Mouse (Mus musculus): ENCODE measurements around the gene Galnt3. TPM values are rescaled to one million over a fixed set of nuclear protein-coding genes. Genes with fewer than 3 reads are reported as not detected.

Galnt3 gene
- total RNA-seq, 2 experiments from 2014 or later, result 9.1 to 13.0 TPM

GRCm38 (mm10) chr2:66117686-66118085, 7.1 kb downstream of the Galnt3 start:
- ATAC-seq (replicated peaks; ENCODE audit: poor library complexity, severe bottlenecking), result no peak

- no peak for ATAC-seq (replicated peaks; ENCODE audit: poor library complexity, severe bottlenecking)
Observed at GRCm38 (mm10) chr2:66107864-66108514, 16.8 kb downstream of the Galnt3 start.

- ATAC-seq (replicated peaks; ENCODE audit: poor library complexity, severe bottlenecking), result no peak
Observed at GRCm38 (mm10) chr2:66103740-66104436, 20.9 kb downstream of the Galnt3 start.

DNA sequence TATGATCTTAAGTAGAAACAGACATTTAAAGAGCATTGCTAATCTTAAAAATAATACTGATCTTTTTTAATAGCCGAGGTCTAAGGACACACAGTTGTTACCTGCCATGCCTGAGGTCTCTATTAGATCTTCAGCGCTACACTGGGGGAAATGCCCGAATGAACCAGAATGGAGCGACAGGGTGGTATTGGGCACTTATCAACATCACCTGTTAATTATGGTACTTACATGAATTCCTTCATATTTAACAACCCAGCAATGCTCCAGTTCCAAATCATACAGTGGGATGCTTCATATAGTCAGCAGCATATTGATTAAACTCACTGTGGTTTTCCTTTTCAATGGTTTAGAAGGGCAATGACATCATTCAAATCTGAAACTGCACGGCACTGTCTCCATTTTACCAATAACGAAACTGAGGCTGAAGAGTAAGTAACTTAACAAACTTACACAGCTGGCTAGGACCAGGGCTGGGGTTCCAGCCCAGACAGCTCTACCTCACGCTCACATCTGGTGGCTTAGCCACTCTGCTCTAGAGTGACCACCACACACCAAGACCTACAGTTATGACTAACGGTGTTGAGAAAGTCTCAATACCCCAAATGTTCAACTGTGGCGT, 23.0 kb downstream of the Galnt3 start:
- no peak for ATAC-seq (replicated peaks; ENCODE audit: poor library complexity, severe bottlenecking)

DNA sequence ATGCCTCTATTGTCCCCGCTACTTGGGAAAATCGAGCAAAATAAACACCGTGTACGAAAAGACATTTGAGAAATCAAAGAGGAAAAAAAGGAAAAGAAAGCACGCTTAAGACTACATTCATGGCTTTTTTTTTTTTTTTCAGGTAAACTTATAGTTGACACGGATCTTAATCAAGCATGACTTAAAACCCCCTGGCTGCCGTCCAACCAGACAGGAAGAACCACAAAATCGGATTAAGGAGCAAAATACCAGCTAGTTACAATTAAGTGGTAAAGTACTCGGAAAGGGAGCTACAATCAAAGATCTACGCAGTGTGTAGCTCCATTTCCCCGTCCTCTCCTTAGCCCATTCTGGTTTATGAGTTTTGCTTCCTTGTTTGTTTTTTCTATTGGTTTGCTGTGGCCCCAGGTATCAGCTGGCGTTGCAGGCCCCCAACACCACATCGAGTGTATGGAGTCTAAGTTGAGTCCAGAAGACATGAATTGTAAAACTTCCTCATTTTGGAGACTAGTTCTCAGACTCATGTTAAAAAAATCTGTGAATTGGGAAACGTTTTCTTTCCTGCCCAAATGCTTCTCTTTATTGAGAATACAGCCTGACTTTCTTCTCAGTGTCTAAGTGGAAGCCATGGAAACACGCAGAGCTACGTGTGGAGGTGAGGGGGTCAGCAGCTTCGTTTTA, 24.0 kb downstream of the Galnt3 start:
- ATAC-seq (replicated peaks; ENCODE audit: poor library complexity, severe bottlenecking), result peak; percentile 75

- ATAC-seq (replicated peaks; ENCODE audit: poor library complexity, severe bottlenecking), result no peak
Observed at GRCm38 (mm10) chr2:66100239-66100638, 24.6 kb downstream of the Galnt3 start.

GRCm38 (mm10) chr2:66094622-66095181, 30.1 kb downstream of the Galnt3 start:
- ATAC-seq (replicated peaks; ENCODE audit: poor library complexity, severe bottlenecking), result no peak

DNA sequence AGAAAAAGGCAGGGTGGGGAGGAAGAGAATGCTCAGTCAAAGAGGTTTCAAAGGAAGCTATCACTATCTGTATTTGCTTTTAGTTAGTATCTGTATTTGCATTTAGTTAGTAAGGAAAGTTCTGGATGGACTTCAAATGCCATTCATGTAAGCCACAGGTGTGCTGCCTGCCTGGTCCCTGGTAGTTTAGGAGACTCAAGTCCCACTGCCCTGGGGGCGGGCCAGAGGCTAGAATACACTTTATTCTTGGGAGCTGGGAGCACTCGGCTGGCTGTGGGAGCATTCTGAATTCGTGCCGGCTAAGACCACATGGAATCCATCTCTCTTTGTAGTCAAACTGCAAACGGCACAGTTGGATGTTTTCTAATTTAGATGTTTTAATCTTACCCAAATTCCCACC, 33.5 kb downstream of the Galnt3 start:
- ATAC-seq (replicated peaks; ENCODE audit: poor library complexity, severe bottlenecking), result no peak

GRCm38 (mm10) chr2:66081876-66082275, 42.9 kb downstream of the Galnt3 start:
- no peak for ATAC-seq (replicated peaks; ENCODE audit: poor library complexity, severe bottlenecking)

GRCm38 (mm10) chr2:66080731-66081130, 44.1 kb downstream of the Galnt3 start:
- ATAC-seq (replicated peaks; ENCODE audit: poor library complexity, severe bottlenecking), result no peak

DNA sequence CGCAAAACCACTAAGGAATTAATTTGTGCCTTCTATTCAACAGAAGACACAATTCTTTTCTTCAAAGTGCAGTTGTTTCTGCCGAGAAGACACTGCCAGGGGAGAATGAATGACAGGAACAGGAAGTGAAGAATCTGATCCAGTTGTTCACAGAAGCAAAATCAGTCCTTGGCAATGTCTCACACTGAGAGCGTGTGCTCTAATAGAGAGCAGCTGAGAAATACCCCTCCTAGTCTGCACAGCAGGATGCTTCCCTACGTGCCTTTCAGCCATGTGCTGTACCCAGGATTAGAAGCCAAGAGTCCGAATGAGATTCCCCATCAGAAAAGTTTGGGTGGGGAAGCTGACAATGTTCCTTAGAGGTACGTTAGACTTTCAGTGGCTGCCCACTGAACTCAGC, 55.3 kb downstream of the Galnt3 start:
- no peak for ATAC-seq (replicated peaks; ENCODE audit: poor library complexity, severe bottlenecking)

DNA sequence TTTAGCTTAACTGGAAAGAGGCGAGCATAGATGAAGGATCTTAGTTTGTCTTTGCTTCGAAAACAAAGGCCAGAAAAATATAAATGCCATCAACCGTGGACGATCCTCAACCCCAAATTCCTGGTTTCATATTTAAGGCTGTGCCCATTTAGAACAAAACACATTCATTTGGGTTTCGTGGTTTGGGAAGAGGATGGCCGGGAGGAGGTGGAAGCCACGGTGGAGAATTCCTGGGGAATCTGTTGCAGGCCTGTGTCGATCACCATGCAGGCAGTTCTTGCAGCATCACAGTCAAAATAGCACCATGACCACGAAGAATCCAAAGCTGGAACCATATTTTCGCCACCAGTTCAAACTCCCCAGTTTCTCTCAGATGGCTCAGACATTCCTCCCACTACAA, 61.5 kb downstream of the Galnt3 start:
- no peak for ATAC-seq (replicated peaks; ENCODE audit: poor library complexity, severe bottlenecking)

DNA sequence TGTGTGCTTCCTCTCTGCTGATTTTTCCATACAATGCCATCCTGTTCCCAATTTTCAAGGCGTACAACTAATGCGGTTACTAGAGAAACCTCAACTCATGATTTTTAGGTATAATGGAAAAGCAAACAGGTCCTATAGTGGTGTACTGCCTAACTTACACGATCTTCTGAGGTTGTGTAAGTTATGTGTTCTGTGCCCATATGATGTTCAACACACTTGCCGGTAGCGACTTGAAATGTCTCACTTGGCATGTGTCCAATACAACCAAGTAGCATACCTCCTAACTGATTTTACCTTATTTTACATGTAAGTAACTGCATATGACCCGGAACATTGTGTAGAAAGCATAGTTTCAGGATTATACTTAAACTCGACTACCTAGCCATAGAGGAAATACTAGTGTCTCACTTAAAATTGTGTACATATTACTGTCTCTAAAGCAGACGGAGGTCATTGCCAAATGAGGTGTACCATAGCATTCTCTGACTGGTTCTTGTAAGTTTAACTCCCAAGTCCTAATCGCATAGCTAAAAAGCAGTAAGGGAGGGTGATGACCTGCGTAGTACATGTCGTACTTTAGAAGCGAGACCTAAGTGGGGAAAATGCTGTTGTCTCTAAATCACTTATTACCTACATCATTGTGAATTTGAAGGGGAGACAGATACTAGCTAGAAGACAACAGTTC, 80.2 kb downstream of the Galnt3 start:
- no peak for ATAC-seq (replicated peaks; ENCODE audit: poor library complexity, severe bottlenecking)

DNA sequence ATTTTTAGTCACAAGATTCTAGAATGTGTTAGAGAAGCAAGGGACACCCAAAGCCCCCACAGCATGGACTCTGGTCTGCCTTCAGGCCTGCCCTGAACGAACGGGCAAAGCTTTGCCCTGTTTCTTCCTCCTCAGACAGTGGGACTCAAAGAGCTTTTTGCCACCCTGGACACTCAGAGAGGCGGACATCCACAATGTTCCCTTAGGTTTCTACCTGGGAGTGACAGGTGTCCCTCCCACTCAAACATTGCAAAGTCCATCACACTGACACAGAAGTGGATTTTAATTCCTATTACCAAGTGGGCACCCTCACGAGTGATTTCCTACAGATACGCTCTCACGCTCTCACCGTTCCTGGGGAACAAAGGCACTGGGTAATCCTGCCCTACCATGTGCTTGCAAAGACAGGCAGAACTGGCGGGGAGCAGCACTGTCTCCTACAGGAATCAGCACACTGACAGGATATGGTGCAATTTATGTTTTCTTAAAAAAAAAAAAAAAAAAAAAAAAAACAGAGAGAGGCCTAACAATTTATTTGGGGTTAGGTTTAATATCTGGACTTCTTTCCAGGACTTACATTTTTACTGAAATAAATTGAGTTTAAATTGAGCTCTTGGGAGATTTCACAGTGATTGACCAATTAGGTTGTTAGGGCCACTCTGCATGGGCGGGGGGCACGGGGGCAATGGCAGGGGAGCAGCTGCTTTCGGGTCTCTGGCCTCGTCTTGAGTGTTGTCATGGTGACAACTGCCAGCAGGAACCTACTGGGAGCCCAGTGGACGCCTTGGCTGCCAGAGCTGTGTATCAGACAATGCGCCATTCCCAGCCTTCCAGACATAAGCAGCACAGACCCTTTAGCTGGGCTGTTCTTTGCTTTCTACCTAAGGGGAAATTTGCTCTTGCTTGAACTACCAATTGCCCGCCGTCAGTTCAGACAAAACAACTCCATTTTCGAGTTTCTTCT, 81.1 kb downstream of the Galnt3 start:
- no peak for ATAC-seq (replicated peaks; ENCODE audit: poor library complexity, severe bottlenecking)

- ATAC-seq (replicated peaks; ENCODE audit: poor library complexity, severe bottlenecking), result peak; percentile 37; the same call in 1 of the 2 replicates
Observed at GRCm38 (mm10) chr2:66041917-66042419, 82.8 kb downstream of the Galnt3 start.

DNA sequence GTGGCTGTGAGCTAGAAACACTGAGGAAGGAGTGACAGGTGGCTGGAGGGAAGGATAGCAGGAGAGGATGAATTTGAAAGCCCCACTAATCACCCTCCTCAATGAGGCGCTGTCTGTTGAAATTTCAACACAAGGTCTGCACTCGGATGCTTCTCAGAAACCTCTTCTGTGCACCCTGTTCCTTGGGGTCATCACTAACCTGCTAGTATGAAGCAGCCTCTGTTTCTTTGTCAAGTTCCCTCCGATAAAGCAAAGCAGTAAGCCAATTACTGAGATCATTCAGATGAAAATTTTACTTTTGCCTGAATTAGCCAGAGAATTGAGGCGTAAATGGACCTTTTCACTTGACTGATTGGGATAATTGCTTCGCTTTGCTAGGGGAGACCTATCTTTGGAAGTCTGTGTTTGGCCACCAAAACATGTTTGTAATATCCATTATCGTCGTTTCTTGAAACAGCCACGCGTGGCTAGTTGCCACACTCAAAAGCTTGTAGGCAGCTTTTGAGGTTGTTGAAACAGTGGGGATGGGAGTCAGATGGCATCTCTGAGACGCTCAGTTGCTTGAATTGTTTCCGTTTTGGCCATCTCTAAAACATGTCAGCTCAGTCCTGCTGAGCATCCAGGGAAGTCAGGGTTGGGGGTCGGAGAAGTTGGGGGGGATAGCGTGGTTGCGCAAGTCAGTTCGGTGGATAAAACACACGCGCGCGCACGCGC, 83.4 kb downstream of the Galnt3 start:
- no peak for ATAC-seq (replicated peaks; ENCODE audit: poor library complexity, severe bottlenecking)

DNA sequence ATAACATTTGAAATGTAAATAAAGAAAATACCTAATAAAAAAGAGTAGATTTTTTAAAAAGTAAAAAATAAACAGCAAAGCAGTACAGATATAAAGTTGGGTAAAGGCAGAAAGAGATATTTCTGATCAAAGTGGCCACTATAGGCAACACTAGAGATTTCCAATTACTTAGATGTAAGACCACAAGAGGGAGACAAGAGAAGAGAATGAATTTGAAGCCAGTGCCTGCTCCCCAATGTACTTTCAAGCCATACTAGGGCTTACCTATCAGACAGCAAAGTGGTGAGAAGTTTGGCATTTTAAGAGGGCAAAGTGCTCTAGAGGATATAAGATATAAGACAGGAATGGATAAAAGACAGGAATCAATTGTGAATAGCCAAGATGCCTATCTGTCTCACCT, 84.2 kb downstream of the Galnt3 start:
- no peak for ATAC-seq (replicated peaks; ENCODE audit: poor library complexity, severe bottlenecking)
